Mouse (Mus musculus): ENCODE data around the gene 2200002D01Rik. TPM values are rescaled to one million over a fixed set of nuclear protein-coding genes. Genes with fewer than 3 reads are reported as not detected.

The 2200002D01Rik gene
- polyA plus RNA-seq (2015; fragmentation: Nextera tagmentation; extraction: Ambion mirVana): 1.4 and 12.8 TPM in 2 replicates

DNA sequence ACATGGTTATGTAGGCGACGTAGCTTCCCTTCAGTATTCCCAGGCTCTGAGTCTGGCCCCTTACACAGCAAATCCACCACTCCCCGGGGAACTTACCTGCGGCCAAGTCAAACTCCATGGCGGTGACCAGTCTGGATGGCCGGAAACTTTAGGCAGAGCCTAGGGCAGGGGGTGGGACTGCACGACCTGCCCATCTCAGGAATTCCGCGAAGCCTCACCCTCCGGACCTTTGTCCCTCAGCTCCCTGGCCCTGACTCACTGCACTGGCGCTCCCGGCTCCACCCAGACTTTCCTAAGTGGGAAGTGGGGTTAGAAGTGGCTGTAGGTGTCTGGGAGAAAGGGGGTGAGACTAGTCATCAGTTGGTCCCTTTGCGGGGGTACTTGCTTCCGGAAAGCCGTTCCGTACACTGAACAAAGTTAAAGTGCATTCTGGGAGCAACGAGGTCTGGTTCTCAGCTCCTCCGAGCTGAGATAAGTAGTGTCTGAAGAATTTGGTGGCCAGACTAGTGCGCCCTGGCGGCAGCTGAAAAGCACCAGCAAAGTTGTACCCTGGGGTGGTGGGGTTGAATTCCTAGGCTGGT lies at the start of gene 2200002D01Rik:
Gene 2200002D01Rik, minus strand, starts transcription at position 206 of the 581 bp plus-strand sequence.
- H3K9me3 ChIP-seq (replicated peaks): no peaks in the 10 kb centered on the region
- H3K27ac ChIP-seq (replicated peaks): no peak within 1 kb of the TSS
- H3K36me3 ChIP-seq: peaks cover 23% of the 10 kb centered on the region
- 14% methylated on average over 20 of the region's 20 CpGs for WGBS
- peak within 1 kb of the TSS; percentile 38 for H3K4me2 ChIP-seq
- ATAC-seq (ENCODE audit: low FRiP score): no peak
- peak within 1 kb of the TSS; percentile 15 for H3K4me3 ChIP-seq (replicated peaks)
- H3K9ac ChIP-seq (replicated peaks): no peak within 1 kb of the TSS
- peaks cover 28% of the 10 kb centered on the region for H3K27me3 ChIP-seq (replicated peaks)
- H3K4me1 ChIP-seq: 0 out of 2 replicates have a peak, but pooled peaks cover 5% of the 10 kb centered on the region

DNA sequence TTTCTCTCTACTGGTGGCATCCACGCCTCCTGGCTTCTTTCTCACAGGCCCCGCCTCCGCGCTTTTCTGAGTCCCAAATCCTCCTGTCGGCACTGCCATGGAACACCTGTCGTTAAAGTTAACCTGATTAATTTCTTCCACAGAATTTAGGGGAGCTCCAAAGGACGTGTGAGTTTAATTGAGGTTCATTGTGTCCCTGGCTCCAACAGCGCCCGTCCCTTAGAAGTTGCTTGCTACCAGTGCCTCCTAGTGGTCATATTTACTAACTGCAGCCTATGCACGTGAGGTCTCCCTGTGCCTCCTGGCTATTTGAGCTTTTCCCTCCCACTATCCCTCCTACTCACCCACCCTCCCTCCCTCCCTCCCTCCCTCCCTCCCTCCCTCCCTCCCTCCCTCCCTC lies 48.7 kb upstream of the 2200002D01Rik start:
- Histone ChIP-seq H3K36me3 (no peaks in the 10 kb centered on the region), H3K4me1 (peaks cover 15% of the 10 kb centered on the region), H3K9me3 (replicated peaks) (no peaks in the 10 kb centered on the region), H3K27me3 (replicated peaks) (no peaks in the 10 kb centered on the region; the same call in 1 of the 2 replicates), H3K27ac (replicated peaks) (no peak overlapping the region), H3K4me2 (0 out of 2 replicates have a peak overlapping the region, but pooled peaks have one; percentile 25), H3K9ac (replicated peaks) (no peak overlapping the region), H3K4me3 (replicated peaks) (no peak overlapping the region)
- 17% methylated on average over 10 of the region's 10 CpGs for whole genome bisulfite sequencing
- no peak for ATAC-seq (ENCODE audit: low FRiP score)

DNA sequence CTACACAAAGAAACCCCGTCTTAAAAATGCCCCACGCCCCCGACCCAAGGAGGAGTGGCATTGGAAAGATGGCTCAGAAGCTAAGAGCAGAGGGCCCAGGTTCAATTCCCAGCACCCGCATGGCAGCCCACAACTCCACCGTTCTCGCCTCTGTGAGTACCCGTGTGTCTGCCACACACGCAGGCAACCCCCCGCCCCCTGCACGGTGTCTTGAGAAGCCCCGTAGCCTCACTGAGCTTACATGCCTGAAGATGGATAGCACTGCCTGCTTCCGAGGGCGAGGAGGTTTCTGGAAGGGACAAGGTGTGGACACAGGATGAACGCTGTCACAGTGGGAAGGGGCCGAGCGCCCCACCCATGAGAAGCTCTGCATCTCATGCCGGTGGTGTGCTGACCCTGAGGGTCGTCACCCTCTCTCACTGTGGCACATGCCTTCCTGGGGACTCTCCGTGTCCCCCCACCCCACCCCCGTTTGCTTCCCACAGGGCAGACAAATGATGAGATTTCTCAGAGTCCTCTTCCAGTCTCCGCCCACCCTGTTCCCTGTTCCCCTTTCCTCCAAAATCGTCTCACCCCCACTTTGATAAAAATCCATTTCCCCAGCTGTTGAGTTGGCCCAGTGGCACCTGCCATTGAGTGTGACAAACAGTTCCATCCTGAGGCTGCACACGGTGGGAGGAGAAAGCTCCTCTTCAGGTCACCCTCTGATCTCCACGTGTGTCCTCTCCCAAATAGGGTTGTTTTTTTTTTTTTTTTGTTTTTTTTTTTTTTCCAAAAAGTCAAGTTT lies 47.8 kb upstream of the 2200002D01Rik start:
- no peaks in the 10 kb centered on the region for H3K36me3 ChIP-seq
- no peak overlapping the region for H3K27ac ChIP-seq (replicated peaks)
- WGBS: 82% methylated on average over 24 of the region's 24 CpGs
- H3K9ac ChIP-seq (replicated peaks): no peak overlapping the region
- no peak overlapping the region for H3K4me3 ChIP-seq (replicated peaks)
- no peaks in the 10 kb centered on the region; the same call in 1 of the 2 replicates for H3K27me3 ChIP-seq (replicated peaks)
- peaks cover 24% of the 10 kb centered on the region for H3K4me1 ChIP-seq
- H3K4me2 ChIP-seq: no peak overlapping the region
- no peak for ATAC-seq (ENCODE audit: low FRiP score)
- no peaks in the 10 kb centered on the region for H3K9me3 ChIP-seq (replicated peaks)

DNA sequence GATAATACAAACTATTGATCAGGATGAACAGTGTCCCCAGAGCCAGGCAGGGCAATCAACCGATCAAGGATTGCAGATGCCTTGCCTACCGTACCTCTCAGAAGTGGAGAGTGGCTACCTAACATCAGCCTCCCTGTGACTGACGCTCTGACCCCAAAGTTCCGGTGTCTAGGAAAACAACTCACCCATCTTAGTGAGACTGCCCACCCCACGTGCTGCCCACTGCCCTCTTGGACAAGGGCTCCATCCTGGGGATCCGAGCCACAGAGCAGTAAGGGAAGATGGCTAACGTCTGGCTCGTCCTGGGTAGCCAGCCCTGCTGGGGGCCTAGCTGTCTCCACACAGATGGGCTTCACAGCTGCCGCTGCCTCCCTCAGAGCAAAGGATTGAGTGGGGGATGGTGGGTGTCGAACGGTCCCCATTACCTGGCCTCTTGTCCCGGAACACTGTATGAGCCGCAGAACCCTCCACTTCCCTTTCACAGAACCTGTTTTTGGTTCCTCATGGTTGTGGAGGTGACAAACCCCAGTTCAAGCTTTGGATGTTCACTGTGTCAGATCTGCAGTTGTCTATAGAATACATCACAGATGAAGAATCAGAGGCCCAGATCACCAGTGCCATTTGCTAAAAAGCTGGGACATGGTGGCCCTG lies 46.0 kb upstream of the 2200002D01Rik start:
- ATAC-seq (ENCODE audit: low FRiP score): no peak
- H3K27me3 ChIP-seq (replicated peaks): no peaks in the 10 kb centered on the region; the same call in 1 of the 2 replicates
- WGBS: 51% methylated on average over 13 of the region's 13 CpGs
- H3K4me1 ChIP-seq: peaks cover 40% of the 10 kb centered on the region
- no peak overlapping the region for H3K27ac ChIP-seq (replicated peaks)
- no peak overlapping the region for H3K4me2 ChIP-seq
- H3K4me3 ChIP-seq (replicated peaks): no peak overlapping the region
- no peak overlapping the region for H3K9ac ChIP-seq (replicated peaks)
- no peaks in the 10 kb centered on the region for H3K9me3 ChIP-seq (replicated peaks)
- no peaks in the 10 kb centered on the region for H3K36me3 ChIP-seq

DNA sequence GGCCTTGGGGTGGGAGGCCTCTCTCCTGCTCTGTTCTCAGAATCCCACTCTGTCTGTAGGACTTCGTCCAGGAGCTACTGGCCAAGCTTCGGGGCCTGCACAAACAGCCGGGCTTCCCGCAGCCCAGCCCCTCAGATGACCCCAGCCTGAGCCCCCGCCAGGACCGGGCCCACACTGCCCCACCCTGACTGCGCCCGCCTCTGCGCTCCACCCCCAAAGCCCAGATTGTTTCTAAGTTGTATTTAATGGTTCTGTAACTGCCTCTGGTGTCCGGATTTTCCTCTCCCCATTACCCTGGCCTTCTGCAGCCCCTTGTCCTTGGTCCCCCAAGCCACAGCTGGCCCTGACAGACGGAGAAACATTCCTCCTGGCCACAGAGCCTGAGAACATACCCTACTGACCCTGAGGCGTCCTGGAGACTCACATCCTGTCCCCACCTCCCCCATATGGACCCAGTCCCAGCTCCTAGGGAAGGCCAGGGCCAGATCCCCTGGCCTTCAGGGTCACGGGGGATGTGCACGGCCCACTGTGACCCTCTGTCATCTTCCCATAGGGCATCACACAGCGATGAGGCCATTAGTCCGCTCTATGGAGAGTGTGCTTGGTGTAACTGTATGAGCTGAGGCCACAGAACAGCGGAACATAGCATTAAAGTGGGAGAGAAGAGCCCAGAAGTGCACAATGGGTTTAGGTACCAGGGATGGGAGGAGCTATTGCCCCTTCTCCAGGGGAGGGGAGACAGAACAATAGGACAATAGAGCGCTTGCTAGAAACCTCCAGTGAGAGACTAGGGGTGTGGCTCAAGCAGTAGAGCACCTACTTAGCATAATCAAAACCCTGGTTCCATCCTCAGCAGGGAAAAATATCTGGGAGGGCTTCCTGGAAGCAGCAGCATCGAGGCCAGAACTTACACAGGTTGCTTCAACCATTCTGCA lies 45.1 kb upstream of the 2200002D01Rik start:
- no peaks in the 10 kb centered on the region; the same call in 1 of the 2 replicates for H3K27me3 ChIP-seq (replicated peaks)
- no peak overlapping the region for H3K4me2 ChIP-seq
- no peaks in the 10 kb centered on the region for H3K36me3 ChIP-seq
- no peak for ATAC-seq (ENCODE audit: low FRiP score)
- WGBS: 24% methylated on average over 19 of the region's 19 CpGs
- H3K9me3 ChIP-seq (replicated peaks): no peaks in the 10 kb centered on the region
- peaks cover 46% of the 10 kb centered on the region for H3K4me1 ChIP-seq
- no peak overlapping the region for H3K9ac ChIP-seq (replicated peaks)
- H3K4me3 ChIP-seq (replicated peaks): no peak overlapping the region
- H3K27ac ChIP-seq (replicated peaks): no peak overlapping the region

DNA sequence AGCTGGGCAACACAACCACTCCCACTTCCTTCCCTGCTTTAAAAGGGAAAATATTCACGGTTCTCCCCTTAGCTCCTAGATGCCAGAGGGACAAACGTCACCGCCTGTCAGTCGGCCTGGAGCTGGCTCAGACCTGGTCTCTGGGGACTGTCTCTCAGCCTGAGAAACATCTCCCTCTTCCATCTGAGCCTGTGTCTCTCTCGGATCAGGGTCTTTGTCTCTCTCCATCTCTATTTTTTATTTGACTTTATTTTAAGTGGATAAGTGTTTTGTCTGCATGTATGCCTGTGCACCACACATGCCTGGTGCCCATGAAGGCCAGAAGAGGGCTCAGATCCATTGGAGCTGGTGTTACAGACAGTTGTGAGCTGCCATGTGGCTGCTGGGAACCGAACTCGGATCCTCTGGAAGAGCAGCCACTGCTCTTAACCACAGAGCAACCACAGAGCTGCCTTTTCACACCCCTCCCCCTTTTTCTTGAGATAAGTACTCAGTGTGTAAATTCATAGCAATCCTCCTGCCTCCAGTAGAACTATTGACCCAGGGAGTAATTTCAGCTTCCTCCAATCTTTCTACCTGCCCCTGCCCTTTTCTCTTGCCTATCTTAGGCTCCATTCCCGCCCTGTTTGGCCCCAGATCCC lies 44.3 kb upstream of the 2200002D01Rik start:
- Histone ChIP-seq H3K9me3 (replicated peaks) (no peaks in the 10 kb centered on the region), H3K9ac (replicated peaks) (no peak overlapping the region), H3K4me2 (0 out of 2 replicates have a peak overlapping the region, but pooled peaks have one; percentile 26), H3K36me3 (no peaks in the 10 kb centered on the region), H3K27me3 (replicated peaks) (peaks cover 6% of the 10 kb centered on the region; the same call in 1 of the 2 replicates), H3K4me1 (peaks cover 46% of the 10 kb centered on the region), H3K27ac (replicated peaks) (no peak overlapping the region), H3K4me3 (replicated peaks) (no peak overlapping the region)
- WGBS: 24% methylated on average over 8 of the region's 8 CpGs
- ATAC-seq (ENCODE audit: low FRiP score): no peak

DNA sequence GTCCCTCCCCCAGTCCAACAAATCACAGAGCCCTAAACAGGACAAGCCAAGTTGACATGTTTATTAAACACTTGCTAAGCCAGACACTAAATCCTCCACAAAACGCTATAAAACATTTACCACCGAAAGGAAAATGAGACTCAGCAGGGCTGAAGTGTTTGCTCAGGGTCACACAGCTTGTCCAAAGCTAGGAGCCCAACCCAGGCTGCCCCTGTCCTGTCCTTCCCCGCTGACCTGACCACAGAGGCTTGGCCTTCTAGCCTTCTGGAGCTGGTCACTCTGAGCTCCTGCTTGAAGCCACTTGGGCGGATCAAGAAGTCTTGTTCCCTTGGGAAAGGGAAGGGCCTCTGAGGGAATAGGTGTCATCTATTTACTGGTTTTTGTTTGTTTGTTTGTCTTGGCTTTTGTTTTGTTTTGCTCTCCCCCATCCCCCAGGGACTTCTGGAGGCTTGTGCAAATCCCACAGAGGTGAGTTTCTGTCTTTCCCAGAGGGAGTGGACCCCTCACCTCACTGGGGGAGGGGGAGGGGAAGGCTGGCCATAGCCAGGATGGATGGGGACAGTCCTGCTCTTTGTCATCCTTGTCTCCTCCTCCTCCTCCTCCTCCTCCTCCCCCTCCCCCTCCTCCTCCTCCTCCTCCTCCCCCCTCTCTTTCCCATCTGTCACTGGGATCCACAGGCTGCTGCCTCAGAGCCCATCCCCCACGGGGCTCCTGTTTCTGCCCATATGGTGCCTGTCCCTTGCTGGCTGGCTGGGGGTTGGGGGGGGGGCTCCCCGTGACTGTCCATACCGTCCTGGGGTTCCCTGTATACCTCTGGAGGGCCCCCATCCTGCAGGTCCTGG lies 43.6 kb upstream of the 2200002D01Rik start:
- Histone ChIP-seq H3K27me3 (replicated peaks) (peaks cover 13% of the 10 kb centered on the region; the same call in 1 of the 2 replicates), H3K36me3 (no peaks in the 10 kb centered on the region), H3K9ac (replicated peaks) (no peak overlapping the region), H3K4me3 (replicated peaks) (no peak overlapping the region), H3K27ac (replicated peaks) (0 out of 2 replicates have a peak overlapping the region, but pooled peaks have one; percentile 37), H3K4me2 (0 out of 2 replicates have a peak overlapping the region, but pooled peaks have one; percentile 26), H3K9me3 (replicated peaks) (no peaks in the 10 kb centered on the region), H3K4me1 (peaks cover 46% of the 10 kb centered on the region)
- no peak for ATAC-seq (ENCODE audit: low FRiP score)
- WGBS: 12% methylated on average over 6 of the region's 7 CpGs

DNA sequence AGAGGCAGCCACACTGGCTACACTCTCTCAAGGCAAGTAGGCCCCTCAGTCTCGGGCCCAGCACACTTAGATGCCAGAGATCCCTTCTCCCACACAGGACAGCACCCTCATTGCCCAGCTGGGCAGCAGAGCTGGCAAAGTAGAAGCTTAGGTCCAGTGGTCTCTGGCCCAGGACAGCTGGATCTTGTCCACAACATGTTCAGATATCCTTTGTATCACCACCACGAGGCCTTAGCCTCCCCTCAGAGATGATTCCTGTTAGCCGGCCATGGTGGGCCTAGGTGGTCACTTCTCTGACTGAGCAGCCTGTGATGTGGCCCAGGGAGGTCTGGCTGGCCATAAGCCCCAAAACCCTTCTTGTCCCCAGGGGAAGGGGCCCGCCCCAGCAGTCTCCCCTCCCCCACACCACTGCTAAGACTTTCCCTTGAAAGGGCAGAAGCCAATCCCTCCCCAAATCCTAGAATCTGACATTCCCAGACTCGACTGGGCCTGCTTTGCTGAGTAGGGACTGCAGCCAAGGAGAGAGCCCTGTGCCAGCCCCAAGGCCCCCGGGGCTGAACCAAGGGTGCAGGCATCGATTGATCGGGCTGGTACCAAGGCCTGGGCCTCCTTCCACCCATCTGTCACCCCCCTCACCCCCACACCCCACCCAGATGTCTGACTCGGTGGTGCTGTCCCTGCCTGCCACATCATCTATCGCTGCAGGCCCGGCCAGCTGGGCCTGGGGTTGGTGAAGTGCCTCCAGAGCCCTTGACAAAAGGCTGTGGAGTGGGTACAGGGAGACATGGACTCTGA lies 42.6 kb upstream of the 2200002D01Rik start:
- peaks cover 46% of the 10 kb centered on the region for H3K4me1 ChIP-seq
- WGBS: 29% methylated on average over 11 of the region's 11 CpGs
- peak overlapping the region; percentile 96; the same call in 1 of the 2 replicates for H3K4me2 ChIP-seq
- peaks cover 13% of the 10 kb centered on the region; the same call in 1 of the 2 replicates for H3K27me3 ChIP-seq (replicated peaks)
- H3K4me3 ChIP-seq (replicated peaks): no peak overlapping the region
- ATAC-seq (ENCODE audit: low FRiP score): no peak
- H3K9me3 ChIP-seq (replicated peaks): no peaks in the 10 kb centered on the region
- H3K36me3 ChIP-seq: no peaks in the 10 kb centered on the region
- H3K9ac ChIP-seq (replicated peaks): no peak overlapping the region
- 0 out of 2 replicates have a peak overlapping the region, but pooled peaks have one; percentile 4 for H3K27ac ChIP-seq (replicated peaks)

DNA sequence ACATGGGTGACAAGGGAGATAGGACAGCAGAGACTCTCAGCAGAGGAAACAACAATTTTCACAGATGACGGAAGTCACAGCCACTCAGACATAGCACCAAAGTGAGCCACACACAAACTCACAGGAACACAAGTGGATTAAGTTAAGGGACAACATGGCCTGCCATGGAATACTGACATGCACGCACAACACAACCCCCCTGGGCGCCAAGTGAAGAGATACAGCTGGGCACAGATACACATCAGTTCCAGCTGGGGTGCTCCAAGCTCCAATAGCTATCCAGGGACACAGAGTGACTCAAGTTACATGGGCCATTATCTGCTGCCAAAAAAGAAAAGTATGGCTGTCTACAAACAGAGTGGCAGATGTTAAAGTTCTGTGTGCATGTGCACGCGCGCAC lies 41.6 kb upstream of the 2200002D01Rik start:
- WGBS: 58% methylated on average over 6 of the region's 6 CpGs
- peaks cover 46% of the 10 kb centered on the region for H3K4me1 ChIP-seq
- H3K4me3 ChIP-seq (replicated peaks): peak overlapping the region; percentile 51; the same call in 1 of the 2 replicates
- H3K4me2 ChIP-seq: peak overlapping the region; percentile 96
- no peaks in the 10 kb centered on the region for H3K36me3 ChIP-seq
- no peak overlapping the region for H3K9ac ChIP-seq (replicated peaks)
- H3K27ac ChIP-seq (replicated peaks): no peak overlapping the region
- H3K9me3 ChIP-seq (replicated peaks): no peaks in the 10 kb centered on the region
- no peak for ATAC-seq (ENCODE audit: low FRiP score)
- peaks cover 18% of the 10 kb centered on the region for H3K27me3 ChIP-seq (replicated peaks)

All from neural tube, embryonic 15.5 days (tissue).